In the genomic region with DNA sequence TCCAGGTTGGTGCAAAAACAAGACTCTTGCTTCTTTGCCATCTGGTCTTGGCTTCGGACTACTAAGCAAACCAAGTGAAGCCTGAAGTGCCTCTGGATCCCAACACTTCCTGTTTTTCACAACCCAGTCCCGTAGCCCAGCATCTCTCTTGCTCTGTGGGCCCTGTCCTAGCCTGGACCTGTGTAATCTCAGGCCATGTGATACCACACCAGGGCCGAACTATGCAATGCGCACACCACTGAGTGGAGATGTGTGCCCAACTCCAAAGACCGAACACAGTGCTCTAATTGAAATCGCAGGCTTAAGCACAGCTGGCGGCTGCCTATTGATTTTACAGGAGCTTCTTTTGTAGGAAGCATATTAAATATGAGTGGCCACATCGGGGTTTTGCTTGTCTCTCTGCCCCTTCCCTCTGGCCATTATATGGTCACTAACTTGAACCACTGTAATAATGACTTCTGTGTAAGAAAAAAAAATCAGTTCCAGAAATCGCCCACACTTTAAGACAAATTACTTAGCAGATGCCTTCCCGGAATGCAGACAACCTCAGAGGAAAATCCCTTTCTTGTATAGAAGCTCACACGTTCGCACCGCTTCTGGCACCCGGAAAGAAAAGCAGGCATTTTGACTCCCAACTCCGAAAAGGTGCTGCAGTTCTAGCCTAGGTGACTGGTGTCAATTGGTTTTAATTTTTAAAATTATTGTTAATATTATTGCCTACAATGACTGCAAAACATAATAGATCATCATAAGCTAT, we compare ENCODE assay signal across 28 mouse cellular contexts. TPM values are rescaled to one million over a fixed set of nuclear protein-coding genes. Genes with fewer than 3 reads are reported as not detected.
DNase-seq lines count a peak whose midpoint lies in the region; ATAC-seq and TF ChIP-seq lines count a peak whose summit lies in the region.
"Had no signal": no experiment of that assay in that cellular context is flagged by ENCODE, and none has a peak within 500 bp of the region (broad histone marks: within the 10 kb centered on the region; RNA-seq: fewer than 3 reads in every experiment).

No protein-coding gene starts in this region.

- no peaks in the 10 kb centered on the region for H3K9me3 ChIP-seq in forebrain, postnatal 0 days (ENCODE audit: low read length)
- H3K9me3 ChIP-seq in forebrain, embryonic 16.5 days (ENCODE audit: control insufficient read depth, low read length): no peaks in the 10 kb centered on the region
- no peaks in the 10 kb centered on the region for H3K9me3 ChIP-seq in kidney, postnatal 0 days (replicated peaks; ENCODE audit: low read length)
- no peaks in the 10 kb centered on the region for H3K9me3 ChIP-seq in embryonic facial prominence, embryonic 10.5 days
- H3K9me3 ChIP-seq: embryonic facial prominence, embryonic 12.5 days; heart, embryonic 10.5 days; lung, embryonic 15.5 days; midbrain, embryonic 12.5 days had no signal

- 36% methylated on average over 15 of the region's 15 CpGs for WGBS in forebrain, postnatal 0 days
- 29% methylated on average over 15 of the region's 15 CpGs for WGBS in forebrain, embryonic 16.5 days
- 7% methylated on average over 15 of the region's 15 CpGs for WGBS in kidney, postnatal 0 days
- 4% methylated on average over 15 of the region's 15 CpGs for WGBS in embryonic facial prominence, embryonic 10.5 days

- peak; percentile 25 for DNase-seq in forebrain, postnatal 0 days
- no peak for DNase-seq in kidney, postnatal 0 days (ENCODE audit: low spot score)
- no peak for DNase-seq in kidney, adult 9 months
- DNase-seq in brain, embryonic 14.5 days (ENCODE audit: low read depth): peak; percentile 52
- peak; percentile 45 for DNase-seq in embryonic facial prominence, embryonic 10.5 days (ENCODE audit: low spot score)
- no peak for DNase-seq in adrenal gland, postnatal 10 days
- no peak for DNase-seq in frontal cortex, adult 2 months (ENCODE audit: extremely low spot score in 1 of 2, low spot score in 1 of 2)
- DNase-seq: adrenal gland, postnatal 14 days; cerebellum, adult 11 months; cerebellum, postnatal 25 days; gastrocnemius, postnatal 10 days; heart, postnatal 10 days; kidney, adult 2 months; kidney, postnatal 25 days; layer of hippocampus, adult 9-11 months; lung, postnatal 4 days; thymus, postnatal 14 days had no signal

- no peaks in the 10 kb centered on the region for H3K4me1 ChIP-seq in forebrain, postnatal 0 days (ENCODE audit: insufficient read depth)
- peaks cover 34% of the 10 kb centered on the region for H3K4me1 ChIP-seq in forebrain, embryonic 16.5 days (replicated peaks; ENCODE audit: control insufficient read depth, insufficient read depth, low read length)
- no peaks in the 10 kb centered on the region; the same call in 1 of the 2 replicates for H3K4me1 ChIP-seq in kidney, postnatal 0 days (replicated peaks; ENCODE audit: insufficient read depth, low read length)
- peaks cover 18% of the 10 kb centered on the region; the same call in 1 of the 2 replicates for H3K4me1 ChIP-seq in embryonic facial prominence, embryonic 10.5 days

- TF ChIP-seq POLR2A in brain, embryonic 14.5 days (IDR thresholded peaks at IDR 0.05; ENCODE audit: borderline replicate concordance, extremely low read depth, insufficient read depth, insufficient read length, poor library complexity, severe bottlenecking): no peak

- no peak overlapping the region for H3K9ac ChIP-seq in forebrain, postnatal 0 days
- H3K9ac ChIP-seq in forebrain, embryonic 16.5 days (replicated peaks; ENCODE audit: low read depth, low read length): no peak overlapping the region
- no peak overlapping the region for H3K9ac ChIP-seq in kidney, postnatal 0 days (ENCODE audit: low read depth, low read length)
- H3K9ac ChIP-seq: embryonic facial prominence, embryonic 12.5 days; liver, embryonic 14.5 days; lung, embryonic 15.5 days; midbrain, embryonic 12.5 days had no signal

- H3K4me3 ChIP-seq in forebrain, postnatal 0 days (ENCODE audit: low read depth, low read length): no peak overlapping the region
- H3K4me3 ChIP-seq in forebrain, embryonic 16.5 days (replicated peaks; ENCODE audit: low read length): no peak overlapping the region
- H3K4me3 ChIP-seq in kidney, postnatal 0 days (replicated peaks; ENCODE audit: low read depth, low read length): no peak overlapping the region
- no peak overlapping the region for H3K4me3 ChIP-seq in embryonic facial prominence, embryonic 10.5 days
- H3K4me3 ChIP-seq: embryonic facial prominence, embryonic 12.5 days; erythroblast, embryonic 14.5 days; heart, embryonic 10.5 days; left cerebral cortex, adult 2 months; lung, embryonic 15.5 days; midbrain, embryonic 12.5 days had no signal

- H3K27me3 ChIP-seq in forebrain, postnatal 0 days (ENCODE audit: insufficient read depth, low read length): peaks cover 45% of the 10 kb centered on the region
- H3K27me3 ChIP-seq in forebrain, embryonic 16.5 days (replicated peaks; ENCODE audit: control insufficient read depth, insufficient read depth, low read length): peaks cover 44% of the 10 kb centered on the region
- H3K27me3 ChIP-seq in kidney, postnatal 0 days (ENCODE audit: insufficient read depth, low read length): peaks cover 78% of the 10 kb centered on the region
- peaks cover 100% of the 10 kb centered on the region for H3K27me3 ChIP-seq in embryonic facial prominence, embryonic 10.5 days (replicated peaks; ENCODE audit: low read depth, poor library complexity, severe bottlenecking)

- H3K27ac ChIP-seq in forebrain, postnatal 0 days (ENCODE audit: low read depth, low read length): no peak overlapping the region
- no peak overlapping the region for H3K27ac ChIP-seq in forebrain, embryonic 16.5 days (ENCODE audit: low read length)
- no peak overlapping the region for H3K27ac ChIP-seq in kidney, postnatal 0 days
- H3K27ac ChIP-seq in embryonic facial prominence, embryonic 10.5 days (replicated peaks): no peak overlapping the region
- H3K27ac ChIP-seq: embryonic facial prominence, embryonic 12.5 days; heart, embryonic 10.5 days; left cerebral cortex, adult 2 months; liver, embryonic 14.5 days; lung, embryonic 15.5 days; midbrain, embryonic 12.5 days had no signal

- no peak for TF ChIP-seq CTCF in forebrain, postnatal 0 days (IDR thresholded peaks at IDR 0.05; ENCODE audit: low read depth)
- no peak for TF ChIP-seq CTCF in kidney, postnatal 0 days (IDR thresholded peaks at IDR 0.05; ENCODE audit: low read depth)
- no peak for TF ChIP-seq CTCF in brain, embryonic 14.5 days (IDR thresholded peaks at IDR 0.05; ENCODE audit: borderline replicate concordance, extremely low read depth, insufficient read depth, insufficient read length)

- H3K4me2 ChIP-seq in forebrain, postnatal 0 days (ENCODE audit: low read depth): no peak overlapping the region
- no peak overlapping the region for H3K4me2 ChIP-seq in forebrain, embryonic 16.5 days (ENCODE audit: low read length)
- H3K4me2 ChIP-seq in kidney, postnatal 0 days (ENCODE audit: low read length): no peak overlapping the region
- H3K4me2 ChIP-seq: embryonic facial prominence, embryonic 12.5 days; lung, embryonic 15.5 days; midbrain, embryonic 12.5 days had no signal

- H3K36me3 ChIP-seq in forebrain, postnatal 0 days (ENCODE audit: insufficient read depth): no peaks in the 10 kb centered on the region
- no peaks in the 10 kb centered on the region for H3K36me3 ChIP-seq in forebrain, embryonic 16.5 days (ENCODE audit: control insufficient read depth, insufficient read depth)
- no peaks in the 10 kb centered on the region for H3K36me3 ChIP-seq in kidney, postnatal 0 days (ENCODE audit: insufficient read depth, low read length)
- H3K36me3 ChIP-seq in embryonic facial prominence, embryonic 10.5 days (replicated peaks): no peaks in the 10 kb centered on the region
- H3K36me3 ChIP-seq: embryonic facial prominence, embryonic 12.5 days; G1E; heart, embryonic 10.5 days; lung, embryonic 15.5 days; midbrain, embryonic 12.5 days had no signal

- no peak for ATAC-seq in forebrain, postnatal 0 days
- no peak for ATAC-seq in forebrain, embryonic 16.5 days
- ATAC-seq in kidney, postnatal 0 days (replicated peaks; ENCODE audit: low FRiP score, low read depth): 0 out of 2 replicates have a peak, but pooled peaks have one; percentile 27
- ATAC-seq: activated CD4-positive, CD25-positive, alpha-beta regulatory T cell, adult 4 months had no signal

RNA-seq across cellular contexts. Expression of a gene that starts 1.5 kb away (rescaled TPM):
- 26.8 and 27.5 TPM in 2 replicates for total RNA-seq in forebrain, postnatal 0 days (2014; rRNA removed)
- 40.7 and 42.2 TPM in 2 replicates for polyA plus RNA-seq in forebrain, postnatal 0 days (2015; fragmentation: Nextera tagmentation; extraction: Ambion mirVana)
- polyA plus RNA-seq in forebrain, embryonic 16.5 days (2015; fragmentation: Nextera tagmentation; extraction: Ambion mirVana): 85.1 and 93.0 TPM in 2 replicates
- not detected in 2 replicates for polyA plus RNA-seq in kidney, postnatal 0 days (2015; fragmentation: Nextera tagmentation; extraction: Ambion mirVana)
- polyA plus RNA-seq in brain, embryonic 14.5 days (2012; rRNA removed): 16.5 and 79.1 TPM in 2 replicates
- polyA plus RNA-seq in embryonic facial prominence, embryonic 10.5 days (2016; fragmentation: Nextera tagmentation; extraction: Ambion mirVana): 2.8 and 3.2 TPM in 2 replicates
- total RNA-seq in adrenal gland, postnatal 10 days (2021): not detected
- polyA plus RNA-seq in frontal cortex, adult 2 months (2012; rRNA removed): 15.2 and 17.2 TPM in 2 replicates
- total RNA-seq: adrenal gland, postnatal 14 days; gastrocnemius, postnatal 10 days; heart, postnatal 10 days had no signal
- polyA plus RNA-seq: erythroblast, embryonic 14.5 days; G1E; heart, embryonic 10.5 days; kidney, adult 2 months; liver, embryonic 14.5 days; testis, adult 2 months had no signal

Comparison
In these comparisons a context has a peak if more than half of its experiments do, and no peak if none do; other contexts are left out.
1. DNase-seq: peak in forebrain, postnatal 0 days (single experiment), brain, embryonic 14.5 days (single experiment) and embryonic facial prominence, embryonic 10.5 days (single experiment); none in kidney, postnatal 0 days (single experiment), kidney, adult 9 months (single experiment), adrenal gland, postnatal 10 days (single experiment) and frontal cortex, adult 2 months (0 of 2).